Mouse (Mus musculus): Measurements from ENCODE around the gene Olfr1150-ps1. TPM values are rescaled to one million over a fixed set of nuclear protein-coding genes. Genes with fewer than 3 reads are reported as not detected.

Gene Olfr1150-ps1
- not detected in 2 replicates for polyA plus RNA-seq (2015; fragmentation: Nextera tagmentation; extraction: Ambion mirVana)

- Histone ChIP-seq H3K4me1 (ENCODE audit: insufficient read depth) (no peaks in the 10 kb centered on the region), H3K27ac (ENCODE audit: low read depth) (no peak within 1 kb of the TSS), H3K4me3 (ENCODE audit: low read depth, low read length) (no peak within 1 kb of the TSS), H3K9me3 (ENCODE audit: low read length) (no peaks in the 10 kb centered on the region), H3K4me2 (ENCODE audit: low read depth, low read length) (no peak within 1 kb of the TSS), H3K36me3 (replicated peaks; ENCODE audit: insufficient read depth, low read length) (no peaks in the 10 kb centered on the region), H3K27me3 (ENCODE audit: insufficient read depth, low read length) (no peaks in the 10 kb centered on the region), H3K9ac (replicated peaks) (no peak within 1 kb of the TSS)
- WGBS (ENCODE audit: insufficient replicate concordance), result 64% methylated on average over 1 of the region's 1 CpGs
- ATAC-seq (no peak), DNase-seq (no peak)
- no peak for TF ChIP-seq EP300 (IDR thresholded peaks at IDR 0.05; ENCODE audit: low read depth)
- TF ChIP-seq CTCF (IDR thresholded peaks at IDR 0.05; ENCODE audit: low read depth), result no peak
These were observed at the start of gene Olfr1150-ps1 for GRCm38 (mm10) chr2:87843693-87844092. TSS of gene Olfr1150-ps1 (plus strand) at chr2:87843993.

- no peaks in the 10 kb centered on the region for H3K27me3 ChIP-seq (ENCODE audit: insufficient read depth, low read length)
- no peak within 1 kb of the TSS for H3K4me2 ChIP-seq (ENCODE audit: low read depth, low read length)
- H3K4me3 ChIP-seq (ENCODE audit: low read depth, low read length), result no peak within 1 kb of the TSS
- no peak for TF ChIP-seq EP300 (IDR thresholded peaks at IDR 0.05; ENCODE audit: low read depth)
- no peak for TF ChIP-seq CTCF (IDR thresholded peaks at IDR 0.05; ENCODE audit: low read depth)
- no peaks in the 10 kb centered on the region for H3K9me3 ChIP-seq (ENCODE audit: low read length)
- no peak within 1 kb of the TSS for H3K9ac ChIP-seq (replicated peaks)
- no peaks in the 10 kb centered on the region for H3K4me1 ChIP-seq (ENCODE audit: insufficient read depth)
- ATAC-seq, result no peak
- H3K36me3 ChIP-seq (replicated peaks; ENCODE audit: insufficient read depth, low read length), result no peaks in the 10 kb centered on the region
- DNase-seq, result no peak
- no peak within 1 kb of the TSS for H3K27ac ChIP-seq (ENCODE audit: low read depth)
These were observed 43.5 kb upstream of the Olfr1150-ps1 start, which contains the start of gene Olfr1143 for GRCm38 (mm10) chr2:87800292-87800691. TSS of gene Olfr1143 (plus strand) at chr2:87800592.

- no peak within 1 kb of the TSS for H3K27ac ChIP-seq (ENCODE audit: low read depth)
- H3K4me2 ChIP-seq (ENCODE audit: low read depth, low read length), result no peak within 1 kb of the TSS
- H3K4me3 ChIP-seq (ENCODE audit: low read depth, low read length), result no peak within 1 kb of the TSS
- 53% methylated on average over 1 of the region's 1 CpGs for WGBS (ENCODE audit: insufficient replicate concordance)
- ATAC-seq (no peak), DNase-seq (no peak)
- no peaks in the 10 kb centered on the region for H3K4me1 ChIP-seq (ENCODE audit: insufficient read depth)
- no peak for TF ChIP-seq CTCF (IDR thresholded peaks at IDR 0.05; ENCODE audit: low read depth)
- H3K9ac ChIP-seq (replicated peaks), result no peak within 1 kb of the TSS
- no peaks in the 10 kb centered on the region for H3K9me3 ChIP-seq (ENCODE audit: low read length)
- H3K27me3 ChIP-seq (ENCODE audit: insufficient read depth, low read length), result no peaks in the 10 kb centered on the region
- H3K36me3 ChIP-seq (replicated peaks; ENCODE audit: insufficient read depth, low read length), result no peaks in the 10 kb centered on the region
These were observed 34.3 kb upstream of the Olfr1150-ps1 start, which contains the start of gene Olfr1145 for GRCm38 (mm10) chr2:87809522-87809921. TSS of gene Olfr1145 (plus strand) at chr2:87809822.

DNA sequence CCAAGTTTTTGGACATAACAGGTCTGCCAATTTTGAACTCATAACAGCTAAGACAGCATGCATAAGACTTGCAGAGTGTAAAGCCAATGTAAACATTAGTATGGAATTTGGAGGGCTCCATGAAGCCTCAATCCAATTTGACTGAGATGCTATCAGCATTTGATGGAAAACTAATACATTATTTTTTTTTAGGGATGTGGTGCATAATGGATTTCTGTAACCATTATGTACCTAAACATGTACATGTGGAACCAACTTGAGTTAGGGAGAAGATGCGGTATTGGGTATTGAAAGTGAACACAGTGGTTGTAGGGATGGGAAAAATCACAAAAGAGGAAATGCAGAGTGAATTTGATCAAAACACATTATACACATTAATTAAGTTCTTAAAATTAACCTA, 13.6 kb upstream of the Olfr1150-ps1 start, which contains the start of gene Olfr1148:
Gene Olfr1148 (plus strand): TSS at position 301 of the 400 bp plus-strand sequence.
- no peak for DNase-seq
- ATAC-seq, result no peak
- 61% methylated on average over 1 of the region's 1 CpGs for WGBS (ENCODE audit: insufficient replicate concordance)
- H3K9ac ChIP-seq (replicated peaks), result no peak within 1 kb of the TSS
- H3K4me2 ChIP-seq (ENCODE audit: low read depth, low read length), result no peak within 1 kb of the TSS
- no peaks in the 10 kb centered on the region for H3K9me3 ChIP-seq (ENCODE audit: low read length)
- TF ChIP-seq EP300 (IDR thresholded peaks at IDR 0.05; ENCODE audit: low read depth) (no peak), CTCF (IDR thresholded peaks at IDR 0.05; ENCODE audit: low read depth) (no peak)
- no peak within 1 kb of the TSS for H3K27ac ChIP-seq (ENCODE audit: low read depth)
- no peaks in the 10 kb centered on the region for H3K27me3 ChIP-seq (ENCODE audit: insufficient read depth, low read length)
- H3K4me1 ChIP-seq (ENCODE audit: insufficient read depth), result no peaks in the 10 kb centered on the region
- no peaks in the 10 kb centered on the region for H3K36me3 ChIP-seq (replicated peaks; ENCODE audit: insufficient read depth, low read length)
- H3K4me3 ChIP-seq (ENCODE audit: low read depth, low read length), result no peak within 1 kb of the TSS

DNA sequence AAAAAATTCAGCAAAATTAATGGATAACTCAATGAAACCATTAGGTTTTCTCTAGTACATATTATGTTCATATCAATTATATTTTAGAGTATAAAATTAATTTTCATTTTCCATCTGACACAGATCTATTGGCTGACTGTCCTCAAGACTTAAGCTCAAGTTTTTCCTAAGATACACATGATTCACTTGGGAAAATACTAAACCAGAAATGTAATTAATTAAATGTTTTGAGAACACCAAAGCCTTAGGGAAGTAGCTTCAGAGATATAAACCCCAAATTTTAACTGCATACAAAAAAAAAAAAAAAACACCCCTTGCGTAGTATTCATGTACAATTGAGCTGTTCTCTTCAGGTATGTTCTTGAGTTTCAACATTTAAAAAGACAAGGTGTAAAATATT, 11.8 kb downstream of the Olfr1150-ps1 start, which contains the start of gene Olfr1151:
Gene Olfr1151 (plus strand): TSS at position 301 of the 400 bp plus-strand sequence.
- Histone ChIP-seq H3K9me3 (ENCODE audit: low read length) (no peaks in the 10 kb centered on the region), H3K4me2 (ENCODE audit: low read depth, low read length) (no peak within 1 kb of the TSS), H3K27me3 (ENCODE audit: insufficient read depth, low read length) (no peaks in the 10 kb centered on the region), H3K27ac (ENCODE audit: low read depth) (no peak within 1 kb of the TSS), H3K4me3 (ENCODE audit: low read depth, low read length) (no peak within 1 kb of the TSS), H3K9ac (replicated peaks) (no peak within 1 kb of the TSS), H3K36me3 (replicated peaks; ENCODE audit: insufficient read depth, low read length) (no peaks in the 10 kb centered on the region), H3K4me1 (ENCODE audit: insufficient read depth) (no peaks in the 10 kb centered on the region)
- TF ChIP-seq EP300 (IDR thresholded peaks at IDR 0.05; ENCODE audit: low read depth) (no peak), CTCF (IDR thresholded peaks at IDR 0.05; ENCODE audit: low read depth) (no peak)
- no peak for DNase-seq
- ATAC-seq, result no peak
- WGBS (ENCODE audit: insufficient replicate concordance), result 81% methylated on average over 1 of the region's 1 CpGs

- Histone ChIP-seq H3K27me3 (ENCODE audit: insufficient read depth, low read length) (no peaks in the 10 kb centered on the region), H3K4me3 (ENCODE audit: low read depth, low read length) (no peak within 1 kb of the TSS), H3K4me2 (ENCODE audit: low read depth, low read length) (no peak within 1 kb of the TSS), H3K9ac (replicated peaks) (no peak within 1 kb of the TSS), H3K36me3 (replicated peaks; ENCODE audit: insufficient read depth, low read length) (no peaks in the 10 kb centered on the region), H3K4me1 (ENCODE audit: insufficient read depth) (no peaks in the 10 kb centered on the region), H3K9me3 (ENCODE audit: low read length) (no peaks in the 10 kb centered on the region), H3K27ac (ENCODE audit: low read depth) (no peak within 1 kb of the TSS)
- ATAC-seq (no peak), DNase-seq (no peak)
- TF ChIP-seq EP300 (IDR thresholded peaks at IDR 0.05; ENCODE audit: low read depth), result no peak
These were observed 22.4 kb downstream of the Olfr1150-ps1 start, which contains the start of gene Olfr1152 for GRCm38 (mm10) chr2:87866192-87866591. TSS of gene Olfr1152 (plus strand) at chr2:87866492.

GRCm38 (mm10) chr2:87894662-87895061, 50.9 kb downstream of the Olfr1150-ps1 start, which contains the start of gene Olfr1153:
TSS of gene Olfr1153 (plus strand) at chr2:87894962.
- no peak within 1 kb of the TSS for H3K4me2 ChIP-seq (ENCODE audit: low read depth, low read length)
- DNase-seq (no peak), ATAC-seq (no peak)
- WGBS (ENCODE audit: insufficient replicate concordance), result 52% methylated on average over 1 of the region's 1 CpGs
- no peaks in the 10 kb centered on the region for H3K27me3 ChIP-seq (ENCODE audit: insufficient read depth, low read length)
- H3K9ac ChIP-seq (replicated peaks), result no peak within 1 kb of the TSS
- H3K4me3 ChIP-seq (ENCODE audit: low read depth, low read length), result no peak within 1 kb of the TSS
- H3K36me3 ChIP-seq (replicated peaks; ENCODE audit: insufficient read depth, low read length), result no peaks in the 10 kb centered on the region
- H3K9me3 ChIP-seq (ENCODE audit: low read length), result no peaks in the 10 kb centered on the region
- H3K4me1 ChIP-seq (ENCODE audit: insufficient read depth), result no peaks in the 10 kb centered on the region
- TF ChIP-seq CTCF (IDR thresholded peaks at IDR 0.05; ENCODE audit: low read depth), result no peak
- TF ChIP-seq EP300 (IDR thresholded peaks at IDR 0.05; ENCODE audit: low read depth), result no peak
- H3K27ac ChIP-seq (ENCODE audit: low read depth), result no peak within 1 kb of the TSS

Other genes starting within 250 kb of the Olfr1150-ps1 start
- not detected in 2 replicates for gene Olfr1130, start 237.8 kb upstream of the Olfr1150-ps1 start, polyA plus RNA-seq (2015; fragmentation: Nextera tagmentation; extraction: Ambion mirVana)
- gene Olfr1131, start 216.9 kb upstream of the Olfr1150-ps1 start, polyA plus RNA-seq (2015; fragmentation: Nextera tagmentation; extraction: Ambion mirVana), result not detected in 2 replicates
- not detected in 2 replicates for gene Olfr1132, start 206.5 kb upstream of the Olfr1150-ps1 start, polyA plus RNA-seq (2015; fragmentation: Nextera tagmentation; extraction: Ambion mirVana)
- gene Olfr1133, start 196.6 kb upstream of the Olfr1150-ps1 start, polyA plus RNA-seq (2015; fragmentation: Nextera tagmentation; extraction: Ambion mirVana), result not detected in 2 replicates
- gene Olfr1134, start 185.5 kb upstream of the Olfr1150-ps1 start, polyA plus RNA-seq (2015; fragmentation: Nextera tagmentation; extraction: Ambion mirVana), result not detected in 2 replicates
- gene Olfr1135, start 170.3 kb upstream of the Olfr1150-ps1 start, polyA plus RNA-seq (2015; fragmentation: Nextera tagmentation; extraction: Ambion mirVana), result not detected in 2 replicates
- not detected in 2 replicates for gene Olfr1136, start 150.0 kb upstream of the Olfr1150-ps1 start, polyA plus RNA-seq (2015; fragmentation: Nextera tagmentation; extraction: Ambion mirVana)
- not detected in 2 replicates for gene Olfr1137, start 130.8 kb upstream of the Olfr1150-ps1 start, polyA plus RNA-seq (2015; fragmentation: Nextera tagmentation; extraction: Ambion mirVana)
- not detected in 2 replicates for gene Olfr1138, start 104.0 kb upstream of the Olfr1150-ps1 start, polyA plus RNA-seq (2015; fragmentation: Nextera tagmentation; extraction: Ambion mirVana)
- not detected in 2 replicates for gene Olfr1140, start 100.2 kb upstream of the Olfr1150-ps1 start, polyA plus RNA-seq (2015; fragmentation: Nextera tagmentation; extraction: Ambion mirVana)
- not detected in 2 replicates for gene Olfr1141, start 90.0 kb upstream of the Olfr1150-ps1 start, polyA plus RNA-seq (2015; fragmentation: Nextera tagmentation; extraction: Ambion mirVana)
- gene Olfr152, start 64.5 kb upstream of the Olfr1150-ps1 start, polyA plus RNA-seq (2015; fragmentation: Nextera tagmentation; extraction: Ambion mirVana), result not detected in 2 replicates
- not detected in 2 replicates for gene Olfr1143, start 43.4 kb upstream of the Olfr1150-ps1 start, polyA plus RNA-seq (2015; fragmentation: Nextera tagmentation; extraction: Ambion mirVana)
- gene Olfr1145, start 34.2 kb upstream of the Olfr1150-ps1 start, polyA plus RNA-seq (2015; fragmentation: Nextera tagmentation; extraction: Ambion mirVana), result not detected in 2 replicates
- gene Olfr1148, start 13.5 kb upstream of the Olfr1150-ps1 start, polyA plus RNA-seq (2015; fragmentation: Nextera tagmentation; extraction: Ambion mirVana), result not detected in 2 replicates
- gene Olfr1151, start 11.9 kb downstream of the Olfr1150-ps1 start, polyA plus RNA-seq (2015; fragmentation: Nextera tagmentation; extraction: Ambion mirVana), result not detected in 2 replicates
- not detected in 2 replicates for gene Olfr1152, start 22.5 kb downstream of the Olfr1150-ps1 start, polyA plus RNA-seq (2015; fragmentation: Nextera tagmentation; extraction: Ambion mirVana)
- gene Olfr1153, start 51.0 kb downstream of the Olfr1150-ps1 start, polyA plus RNA-seq (2015; fragmentation: Nextera tagmentation; extraction: Ambion mirVana), result not detected in 2 replicates
- not detected in 2 replicates for gene Olfr1154, start 61.2 kb downstream of the Olfr1150-ps1 start, polyA plus RNA-seq (2015; fragmentation: Nextera tagmentation; extraction: Ambion mirVana)
- gene Olfr1155, start 101.1 kb downstream of the Olfr1150-ps1 start, polyA plus RNA-seq (2015; fragmentation: Nextera tagmentation; extraction: Ambion mirVana), result not detected in 2 replicates
- not detected in 2 replicates for gene Olfr1156, start 109.1 kb downstream of the Olfr1150-ps1 start, polyA plus RNA-seq (2015; fragmentation: Nextera tagmentation; extraction: Ambion mirVana)
- gene Olfr1157, start 124.3 kb downstream of the Olfr1150-ps1 start, polyA plus RNA-seq (2015; fragmentation: Nextera tagmentation; extraction: Ambion mirVana), result not detected in 2 replicates
- not detected in 2 replicates for gene Olfr74, start 130.7 kb downstream of the Olfr1150-ps1 start, polyA plus RNA-seq (2015; fragmentation: Nextera tagmentation; extraction: Ambion mirVana)
- gene Olfr1158, start 146.1 kb downstream of the Olfr1150-ps1 start, polyA plus RNA-seq (2015; fragmentation: Nextera tagmentation; extraction: Ambion mirVana), result not detected in 2 replicates
- gene Olfr1160, start 164.3 kb downstream of the Olfr1150-ps1 start, polyA plus RNA-seq (2015; fragmentation: Nextera tagmentation; extraction: Ambion mirVana), result not detected in 2 replicates
- gene Olfr1161, start 178.8 kb downstream of the Olfr1150-ps1 start, polyA plus RNA-seq (2015; fragmentation: Nextera tagmentation; extraction: Ambion mirVana), result not detected in 2 replicates
- gene Olfr73, start 193.7 kb downstream of the Olfr1150-ps1 start, polyA plus RNA-seq (2015; fragmentation: Nextera tagmentation; extraction: Ambion mirVana), result not detected in 2 replicates
- not detected in 2 replicates for gene Olfr1162, start 207.1 kb downstream of the Olfr1150-ps1 start, polyA plus RNA-seq (2015; fragmentation: Nextera tagmentation; extraction: Ambion mirVana)
- not detected in 2 replicates for gene Olfr1163, start 227.8 kb downstream of the Olfr1150-ps1 start, polyA plus RNA-seq (2015; fragmentation: Nextera tagmentation; extraction: Ambion mirVana)
- gene Olfr1164, start 250.0 kb downstream of the Olfr1150-ps1 start, polyA plus RNA-seq (2015; fragmentation: Nextera tagmentation; extraction: Ambion mirVana), result not detected in 2 replicates